Mouse (Mus musculus) embryo, embryonic 10.5 days (tissue): Measurements from ENCODE around the gene Adsl.
A peak's percentile ranks its signal among the peaks of the same experiment; 100 is the strongest.

Experiments used
- DNase-seq: peaks from one replicate; pipeline ENCODE4 v3.0.0-alpha.2; 2015; ENCODE audit warnings: low spot score

Adsl gene

DNA sequence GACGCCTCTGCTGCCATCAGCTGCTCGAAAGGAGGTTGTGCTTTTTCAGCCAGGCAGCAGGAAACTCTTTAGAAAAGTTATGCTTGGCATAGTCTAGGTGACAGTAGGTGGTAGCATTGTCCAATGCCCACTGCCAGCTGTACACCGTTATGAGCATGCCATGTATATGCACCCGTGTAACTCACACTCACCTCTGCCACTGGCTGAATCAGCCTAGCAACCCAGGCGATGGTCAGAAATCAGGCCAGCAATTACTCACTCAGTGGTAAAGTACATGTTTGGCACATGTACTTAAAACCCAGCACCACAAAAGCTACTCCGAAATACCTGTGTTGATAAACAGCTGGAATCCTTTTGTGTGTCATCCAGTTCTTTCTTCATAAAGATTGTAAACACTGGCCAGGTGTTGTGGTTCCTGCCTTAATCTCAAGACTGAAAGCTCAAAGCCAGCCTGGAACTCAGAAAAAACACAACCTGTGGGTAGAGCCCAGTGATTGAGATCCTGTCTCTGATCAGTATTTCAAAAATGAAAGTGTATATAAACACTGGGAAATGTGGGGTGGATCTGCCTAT, 6.7 kb upstream of the Adsl start:
- DNase-seq = no peak

DNA sequence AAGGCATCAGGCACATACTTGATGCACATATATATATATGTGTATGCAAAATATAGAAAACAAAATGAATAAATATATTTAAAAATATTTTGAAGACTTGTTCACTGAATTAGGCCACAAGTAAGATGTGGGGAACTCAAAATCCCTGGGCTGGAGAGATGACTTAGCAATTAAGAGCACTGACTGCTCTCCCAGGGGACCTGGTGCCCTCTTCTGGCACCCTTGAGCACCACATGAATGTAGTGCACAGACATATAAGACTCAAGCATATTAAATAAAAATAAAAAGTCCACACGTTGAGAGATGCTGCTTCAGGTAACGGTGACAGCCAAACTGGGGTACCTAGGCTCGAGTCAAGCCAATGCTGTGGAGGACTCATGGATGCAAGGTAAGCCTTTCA, 2.4 kb upstream of the Adsl start:
- DNase-seq = peak; percentile 6

DNA sequence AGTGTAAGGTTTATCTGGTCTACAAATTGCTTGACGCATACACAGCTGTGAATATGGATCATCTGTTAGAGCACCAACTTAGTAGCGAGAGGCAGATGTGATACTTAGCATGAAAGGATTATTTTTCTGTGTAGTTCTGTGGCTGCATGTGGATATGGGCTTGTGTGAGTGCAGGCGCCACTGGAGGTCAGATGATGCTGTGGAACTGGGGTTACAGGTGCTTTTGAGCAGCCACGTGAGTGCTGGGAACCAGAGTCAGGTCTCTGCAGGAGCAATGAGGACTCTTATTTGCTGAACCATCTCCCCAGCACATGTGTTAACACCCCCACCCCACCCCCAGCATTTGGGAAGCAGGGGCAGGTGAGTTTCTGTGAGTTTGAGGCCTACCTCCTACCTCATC, 1.1 kb downstream of the Adsl start:
- DNase-seq = no peak

DNA sequence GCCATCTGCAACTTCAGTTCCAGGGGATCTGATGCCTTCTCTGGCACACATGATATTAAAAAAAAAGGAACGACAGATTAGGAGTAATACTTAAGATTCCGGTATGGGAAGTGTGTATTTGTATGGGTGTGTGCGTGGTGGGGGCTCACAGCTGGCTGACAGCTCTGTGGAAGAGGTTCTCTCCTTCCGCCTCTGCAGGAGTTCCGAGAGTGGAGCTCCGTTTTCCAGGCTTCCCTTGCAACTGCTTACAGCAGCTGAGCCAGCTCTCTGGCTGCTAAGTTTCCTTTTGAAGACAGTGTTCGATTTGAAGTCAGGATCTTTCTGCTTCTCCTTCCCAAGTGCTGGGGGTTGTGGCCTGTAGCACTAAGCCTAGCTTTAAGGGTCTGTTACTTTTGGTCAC, 1.8 kb downstream of the Adsl start:
- no peak for DNase-seq

DNA sequence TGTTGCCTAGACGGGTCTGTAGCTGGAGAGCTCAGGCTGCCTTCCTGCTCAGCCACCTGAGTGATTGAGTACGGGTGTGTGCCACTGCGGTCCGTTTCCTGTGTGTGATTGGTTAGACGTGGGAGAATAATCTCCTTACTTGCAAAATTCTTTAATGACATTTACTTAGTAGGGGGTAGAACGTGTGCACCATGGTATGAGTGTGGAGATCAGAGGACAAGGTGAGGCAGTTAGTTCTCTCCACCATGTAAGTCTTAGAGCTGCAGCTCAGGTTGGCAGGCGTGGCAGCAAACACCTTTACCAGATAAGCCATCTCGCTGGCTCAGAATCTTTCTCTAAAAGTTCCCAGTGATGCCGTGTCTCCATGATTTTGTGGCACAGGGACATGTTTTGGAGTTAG, 5.7 kb downstream of the Adsl start:
- no peak for DNase-seq

DNA sequence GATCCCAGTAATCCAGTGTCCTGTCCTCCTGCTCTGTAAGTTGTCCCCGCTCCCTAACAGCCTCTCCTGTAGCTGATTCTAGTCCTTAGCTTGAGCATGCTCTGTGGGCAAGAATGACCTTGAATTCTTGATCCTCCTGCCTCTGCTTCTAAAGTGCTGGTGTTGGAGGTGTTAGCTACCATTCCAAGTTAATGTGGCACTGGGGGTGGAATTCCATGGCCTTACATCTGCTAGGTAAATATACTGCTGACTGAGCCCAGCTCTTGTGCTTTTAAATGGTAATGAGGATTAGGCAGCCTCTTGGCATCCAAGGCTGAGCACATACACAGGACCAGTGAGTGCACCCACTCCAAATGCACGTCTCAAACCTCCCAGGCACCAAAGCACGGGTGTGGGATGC, 6.6 kb downstream of the Adsl start:
- DNase-seq = no peak

DNA sequence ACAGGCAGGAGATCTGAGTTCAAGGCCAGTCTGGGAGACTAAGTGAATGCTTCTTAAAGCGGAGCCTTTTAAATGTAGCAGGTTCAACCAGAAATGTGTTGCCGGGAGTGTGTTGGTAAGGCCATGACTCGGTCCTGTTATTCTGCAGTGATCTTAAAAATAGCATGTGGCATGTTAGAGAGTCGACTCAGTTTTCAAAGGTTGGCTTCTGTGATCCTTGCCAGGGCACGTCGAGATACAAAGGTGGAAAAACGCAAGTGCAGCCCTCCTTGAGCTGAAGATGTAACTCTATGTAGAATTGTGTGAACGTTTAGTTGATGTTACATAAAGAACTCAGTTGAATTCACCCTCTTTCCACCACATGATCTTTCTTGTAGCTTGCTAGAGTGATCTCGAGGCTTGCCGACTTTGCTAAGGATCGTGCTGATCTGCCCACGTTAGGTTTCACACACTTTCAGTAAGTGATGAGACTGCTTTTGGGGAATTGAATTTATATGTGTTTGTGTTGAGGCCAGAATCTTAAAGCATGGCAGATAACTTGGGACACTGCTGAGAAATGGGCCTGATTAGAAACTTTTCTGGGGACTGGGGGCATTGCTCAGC, 7.6 kb downstream of the Adsl start:
- DNase-seq = no peak

DNA sequence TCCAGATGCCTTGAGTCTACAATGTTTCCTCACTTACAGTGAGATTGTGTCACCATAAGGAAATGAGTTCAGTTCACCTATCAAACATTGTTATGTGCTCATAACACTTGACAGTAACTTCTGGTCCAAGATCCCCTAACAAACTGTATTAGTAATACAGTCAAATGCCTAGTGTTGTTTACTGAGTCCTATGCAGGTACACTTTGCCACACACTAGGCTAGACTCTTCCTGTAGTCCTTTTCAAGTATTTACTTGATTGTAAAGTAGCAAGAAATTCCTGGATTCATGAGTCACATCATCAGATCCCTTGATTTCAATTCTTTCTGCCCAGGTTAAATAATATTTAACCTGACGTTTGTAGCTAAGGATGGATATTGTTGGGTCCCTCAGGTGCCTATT, 21.1 kb downstream of the Adsl start:
- no peak for DNase-seq

DNA sequence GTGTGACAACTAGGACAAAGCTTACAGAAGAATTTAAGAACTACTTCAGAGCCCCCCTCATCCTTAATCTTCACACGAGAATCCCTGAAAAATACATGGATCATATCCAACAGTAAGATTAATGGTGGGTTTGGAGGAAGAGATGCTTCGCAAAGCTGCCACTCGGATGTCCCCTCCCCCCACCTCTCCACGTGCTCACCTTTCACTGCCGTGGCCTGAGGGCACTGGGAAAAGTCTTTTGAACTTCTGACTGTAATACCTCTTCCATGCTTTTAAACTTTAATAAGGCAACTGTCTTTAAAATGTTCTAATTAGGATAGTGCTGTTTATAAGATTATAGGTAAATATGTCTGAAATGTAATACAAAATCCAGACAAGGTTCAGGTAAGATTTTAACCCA, 26.0 kb downstream of the Adsl start:
- no peak for DNase-seq

DNA sequence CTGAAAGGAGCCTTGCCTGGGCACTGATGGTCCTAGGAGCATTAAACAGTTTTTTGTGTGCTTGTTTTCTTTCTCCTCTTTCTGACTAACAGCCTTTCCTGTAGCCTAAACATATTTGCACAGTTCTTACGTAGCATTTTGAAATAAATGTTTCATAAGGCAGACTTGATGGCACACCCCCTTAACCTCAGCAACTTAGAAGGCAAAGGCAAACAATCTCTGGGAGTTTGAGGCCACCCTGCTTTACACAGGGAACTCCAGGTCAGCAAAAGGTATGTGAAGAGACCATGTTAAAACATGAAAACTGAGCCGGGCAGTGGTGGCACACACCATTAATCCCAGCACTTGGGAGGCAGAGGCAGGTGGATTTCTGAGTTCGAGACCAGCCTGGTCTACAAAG, 27.4 kb downstream of the Adsl start:
- no peak for DNase-seq

DNA sequence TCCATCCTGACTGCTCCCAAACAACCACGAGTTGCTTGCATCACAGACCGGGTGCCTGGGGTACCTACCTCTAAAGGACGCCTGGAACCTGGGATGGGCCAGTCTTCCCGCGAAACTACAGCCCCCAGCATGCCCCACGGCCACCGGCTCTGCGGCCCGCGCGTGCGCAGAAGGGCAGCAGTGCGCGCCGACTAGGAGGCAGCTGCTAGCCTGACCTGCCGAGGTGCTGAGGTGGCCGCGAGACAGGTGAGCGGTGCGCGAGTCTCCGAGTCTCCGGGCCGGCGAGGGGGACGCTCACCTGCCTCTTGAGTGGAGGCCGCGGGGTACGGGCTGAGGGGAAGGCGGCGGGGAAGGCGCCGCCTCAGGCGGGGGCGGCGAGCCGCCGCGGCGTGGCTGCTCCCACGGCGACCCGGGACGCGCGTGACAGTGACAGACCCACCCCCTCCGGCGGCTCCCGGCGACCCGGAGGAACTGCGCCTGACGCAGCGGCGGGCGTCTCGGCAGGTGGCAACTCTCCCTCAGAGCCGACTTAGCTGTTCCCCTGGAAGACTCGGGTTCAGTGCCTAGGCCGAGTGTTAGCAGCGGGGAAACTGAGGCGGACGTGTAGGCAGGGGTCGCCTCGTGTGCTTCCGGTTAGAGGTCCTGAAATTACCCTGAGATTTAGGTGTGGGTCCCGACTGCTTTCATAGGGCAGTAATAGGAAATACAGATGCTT, 29.5 kb downstream of the Adsl start, which contains the start of gene Sgsm3:
Gene Sgsm3 (plus strand): TSS at position 146 of the 715 bp plus-strand sequence.
- DNase-seq = peak; percentile 87

DNA sequence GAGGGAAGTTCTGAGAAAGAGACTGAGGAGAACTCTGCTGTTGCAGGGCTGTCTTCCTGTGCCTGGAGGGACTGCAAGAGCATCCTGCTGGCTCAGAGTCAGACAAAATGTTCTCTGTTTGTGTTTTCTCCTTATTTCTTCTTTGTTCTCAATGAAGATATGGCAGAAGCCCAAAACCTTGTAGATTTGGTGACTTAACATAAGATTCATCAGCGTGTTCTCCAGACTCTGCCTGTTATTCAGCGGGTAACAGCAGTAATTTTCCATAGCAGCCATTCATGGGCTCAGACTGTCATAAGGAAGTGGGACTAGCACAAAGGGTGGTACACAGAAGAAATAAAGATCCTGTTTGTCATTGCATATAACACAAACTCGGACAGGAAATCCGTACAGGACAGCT, 31.3 kb downstream of the Adsl start:
- no peak for DNase-seq

DNA sequence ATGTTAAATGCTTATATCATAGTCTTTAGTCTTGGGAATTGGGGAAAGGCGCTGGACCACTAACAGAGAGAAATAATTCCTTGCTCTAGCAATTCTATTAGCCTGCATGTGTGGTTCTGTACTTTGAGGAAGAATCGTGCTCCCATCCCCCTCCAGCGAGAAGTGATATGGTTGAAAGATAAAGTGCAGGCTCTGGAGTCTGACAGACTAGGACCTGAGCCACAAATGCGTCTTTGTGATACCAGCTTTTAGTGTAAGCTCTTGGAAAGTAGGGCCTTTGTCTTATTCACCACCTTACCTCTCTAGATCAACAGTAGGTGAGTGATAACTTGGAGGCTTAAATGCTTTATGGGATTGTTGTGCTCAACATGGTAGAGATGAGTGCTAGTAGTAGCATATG, 32.9 kb downstream of the Adsl start:
- no peak for DNase-seq

DNA sequence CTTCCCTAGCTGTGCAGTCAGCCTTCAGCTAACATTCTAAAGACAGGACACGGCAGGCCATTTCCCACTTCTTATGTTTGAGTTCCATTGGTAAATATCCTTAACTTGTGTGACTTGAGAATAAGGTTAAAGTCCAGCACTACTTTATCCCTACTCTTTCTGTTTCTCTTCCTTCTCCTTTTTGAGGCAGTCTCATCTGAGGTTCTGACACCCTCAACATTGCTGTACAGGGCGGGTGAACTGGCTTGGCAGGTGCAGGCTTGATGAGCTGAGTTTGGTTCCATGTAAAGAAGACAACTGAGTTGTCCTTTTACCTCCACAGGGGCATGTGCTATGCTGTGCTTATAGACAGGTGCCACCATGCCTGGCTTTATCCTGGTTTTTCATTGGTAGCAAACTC, 35.0 kb downstream of the Adsl start:
- DNase-seq = no peak

DNA sequence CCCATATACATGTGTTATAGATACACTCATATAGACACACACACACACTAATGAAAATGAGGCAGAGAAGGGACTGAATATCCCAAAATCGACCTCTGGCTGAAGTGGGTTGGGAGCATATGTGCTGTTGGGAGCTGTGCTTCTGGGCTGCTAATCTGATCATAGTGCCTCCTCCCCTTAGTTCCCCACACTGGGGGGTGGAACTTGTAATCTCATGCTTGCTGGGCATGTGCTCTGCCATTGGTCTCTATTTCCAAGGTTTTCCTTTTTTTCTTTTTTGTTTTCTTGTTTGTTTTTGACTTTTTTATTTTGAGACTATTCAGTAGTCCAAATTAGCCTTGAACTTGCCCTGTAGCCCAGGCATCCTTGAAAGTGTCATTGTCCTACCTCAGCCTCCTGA, 40.0 kb downstream of the Adsl start:
- no peak for DNase-seq

DNA sequence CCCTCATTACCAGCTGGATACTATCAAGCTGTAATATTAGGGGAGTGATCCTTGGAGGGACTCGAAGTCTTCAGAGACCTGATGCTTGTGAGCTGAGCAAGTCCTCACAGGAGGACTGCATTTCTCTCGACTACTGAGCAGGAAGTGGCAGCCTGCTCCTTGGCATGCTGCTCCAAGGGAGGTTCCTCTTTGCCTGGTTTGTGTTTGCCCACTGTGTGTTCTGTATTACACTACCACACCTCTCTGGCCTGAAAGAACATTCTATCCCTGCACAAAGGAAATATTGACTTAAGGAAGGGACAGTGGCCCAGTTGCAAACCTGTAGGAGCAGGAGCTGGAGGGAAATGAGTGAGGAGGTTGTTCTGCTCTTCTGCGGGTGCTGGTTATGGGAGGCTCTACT, 41.4 kb downstream of the Adsl start:
- DNase-seq = no peak

DNA sequence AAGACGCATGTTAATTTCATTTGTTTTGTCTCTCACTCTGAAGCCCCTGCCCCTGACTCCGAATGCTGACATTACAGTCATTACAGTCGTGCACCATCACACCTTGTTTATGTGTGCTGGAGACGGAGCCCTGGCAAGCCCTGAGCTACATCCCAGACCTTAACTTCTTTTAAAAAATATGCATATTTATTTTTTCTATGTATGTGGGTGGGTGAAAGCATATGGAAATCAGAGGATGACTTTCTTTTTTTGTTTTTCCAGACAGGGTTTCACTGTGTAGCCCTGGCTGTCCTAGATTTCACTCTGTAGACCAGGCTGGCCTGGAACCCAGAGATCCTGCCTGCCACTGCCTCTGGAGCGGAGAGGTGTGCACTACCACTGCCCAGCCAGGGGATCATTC, 46.7 kb downstream of the Adsl start:
- DNase-seq = no peak

DNA sequence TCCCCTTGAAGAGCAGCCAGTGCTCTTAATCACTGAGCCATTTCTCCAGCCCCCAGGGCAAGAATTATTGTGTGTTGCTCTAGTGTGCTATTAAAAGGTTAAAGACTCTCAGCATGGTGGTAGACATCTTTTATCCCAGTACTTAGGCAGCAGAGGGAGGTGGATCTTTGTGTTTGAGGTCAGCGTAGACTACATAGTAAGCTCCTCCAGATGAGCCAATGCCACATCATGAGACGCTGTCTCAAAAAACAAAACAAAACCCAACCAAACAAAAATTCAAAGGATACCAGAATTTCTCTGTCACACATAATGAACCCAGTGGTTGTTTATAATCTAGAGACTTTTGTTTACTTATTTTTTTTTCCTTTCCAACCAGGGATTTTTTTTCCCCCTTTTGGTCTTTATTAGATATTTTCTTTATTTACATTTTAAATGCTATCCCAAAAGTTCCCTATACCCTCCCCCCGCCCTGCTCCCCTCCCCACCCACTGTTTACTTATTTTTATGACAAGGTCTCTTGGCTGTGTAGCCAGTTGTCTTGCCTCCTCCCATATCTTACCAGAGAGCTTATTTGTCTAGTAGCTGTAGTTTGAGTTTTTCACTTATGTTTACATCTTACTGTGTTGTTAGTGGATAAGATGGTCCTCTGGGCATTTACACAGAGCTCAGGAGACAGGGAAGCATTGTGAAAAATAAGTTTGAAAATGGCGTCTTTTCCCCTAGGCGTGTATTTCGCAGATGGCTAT, 48.0 kb downstream of the Adsl start:
- DNase-seq = no peak

DNA sequence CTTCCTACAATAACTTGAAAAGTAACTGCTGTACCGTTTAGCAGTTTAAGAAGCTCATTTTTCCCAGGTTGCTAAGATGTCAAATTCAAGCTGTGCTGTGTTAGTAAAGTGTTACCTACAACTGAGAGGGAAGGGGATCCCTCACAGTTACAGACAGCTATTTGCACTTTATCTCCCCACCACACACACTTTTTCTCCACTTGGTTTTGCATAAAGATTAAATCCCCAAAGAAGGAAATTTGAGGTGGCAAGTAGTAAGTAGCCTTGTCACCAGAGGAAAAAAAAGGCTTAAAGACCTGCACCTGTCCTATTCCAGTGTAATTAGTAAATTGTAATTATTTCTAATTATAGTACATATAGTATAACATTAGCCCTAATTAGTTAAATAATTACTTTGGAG, 48.8 kb downstream of the Adsl start:
- no peak for DNase-seq

DNA sequence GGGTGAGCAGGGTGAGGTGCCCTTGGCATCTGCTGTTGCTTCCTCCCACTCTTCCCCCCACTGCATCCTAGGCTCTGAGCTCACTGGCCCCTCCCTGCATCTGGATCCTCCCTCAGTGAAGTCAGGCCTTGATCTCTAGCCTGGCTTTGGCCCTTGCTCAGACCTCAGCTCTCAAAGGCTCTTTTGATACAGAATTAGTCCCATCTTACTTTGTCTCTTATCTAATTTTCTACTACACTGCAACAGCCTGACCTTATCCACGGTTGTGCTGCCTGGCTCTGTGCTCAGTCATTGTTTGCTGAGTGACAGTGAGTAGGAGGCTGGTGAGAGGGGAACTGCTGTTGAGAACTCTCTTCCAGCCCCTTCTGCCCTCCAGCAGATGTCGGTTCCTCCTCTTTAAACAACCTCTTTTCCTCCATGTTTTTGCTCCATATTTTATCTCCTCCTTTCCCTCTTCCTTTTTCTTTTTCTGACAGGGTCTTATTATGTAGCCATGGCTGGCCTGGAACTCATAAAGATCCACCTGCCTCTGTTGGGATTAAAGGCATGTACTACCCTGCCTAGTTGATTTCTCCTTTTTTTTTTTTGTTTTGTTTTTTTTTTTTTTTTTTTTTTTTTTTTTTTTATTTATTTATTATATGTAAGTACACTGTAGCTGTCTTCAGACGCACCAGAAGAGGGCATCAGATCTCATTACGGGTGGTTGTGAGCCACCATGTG, 52.3 kb downstream of the Adsl start:
- DNase-seq = peak; percentile 6

DNA sequence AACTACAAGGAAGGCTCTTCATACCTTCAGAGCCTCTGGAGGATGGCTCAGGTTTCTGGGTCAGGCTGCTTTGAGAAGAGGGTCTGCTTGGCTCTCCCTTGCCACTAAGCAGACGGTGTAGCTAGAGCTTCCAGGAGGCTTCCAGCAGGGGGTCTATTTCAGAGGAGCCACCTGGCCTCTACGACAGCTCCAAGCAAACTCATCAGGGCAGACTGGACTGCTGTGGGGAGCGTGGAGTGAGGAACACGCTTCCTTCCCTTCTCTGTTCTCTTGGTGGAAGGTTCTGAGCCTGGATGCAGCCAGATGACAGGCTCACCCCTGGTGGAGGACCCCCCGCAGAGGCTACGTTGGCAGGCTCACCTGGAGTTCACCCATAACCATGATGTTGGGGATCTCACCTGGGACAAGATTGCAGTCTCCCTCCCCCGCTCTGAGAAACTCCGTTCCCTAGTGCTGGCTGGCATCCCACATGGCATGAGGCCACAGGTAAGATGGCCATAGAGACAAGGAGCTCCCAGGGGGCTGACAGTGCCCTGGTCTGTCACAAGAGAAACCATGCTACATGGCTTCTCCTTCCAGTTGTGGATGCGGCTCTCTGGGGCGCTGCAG, 57.9 kb downstream of the Adsl start:
- no peak for DNase-seq

DNA sequence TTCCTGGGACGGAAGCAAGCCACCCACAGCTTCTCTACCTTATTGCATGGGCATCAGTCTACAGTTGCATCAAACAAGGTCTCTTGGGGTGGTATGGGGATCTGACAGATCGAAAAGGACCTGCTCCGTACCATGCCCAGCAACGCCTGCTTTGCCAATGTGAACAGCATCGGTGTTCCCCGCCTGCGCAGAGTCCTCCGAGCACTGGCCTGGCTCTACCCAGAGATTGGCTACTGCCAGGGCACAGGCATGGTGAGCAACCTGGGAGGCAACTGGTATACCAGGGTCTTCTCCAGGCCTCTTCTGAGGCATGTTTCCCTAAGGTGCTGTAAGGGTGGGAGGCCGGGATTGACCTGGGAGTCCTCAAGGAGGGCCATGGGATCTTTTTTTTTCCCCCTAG, 59.0 kb downstream of the Adsl start:
- no peak for DNase-seq
